Mouse (Mus musculus): ENCODE measurements at regions not wholly inside any gene's neighbourhood (a gene's known extent, or its start where the extent isn't known, plus 50 kb on each side); places are given as distances from the start of the nearest gene placed in this dataset.

DNA sequence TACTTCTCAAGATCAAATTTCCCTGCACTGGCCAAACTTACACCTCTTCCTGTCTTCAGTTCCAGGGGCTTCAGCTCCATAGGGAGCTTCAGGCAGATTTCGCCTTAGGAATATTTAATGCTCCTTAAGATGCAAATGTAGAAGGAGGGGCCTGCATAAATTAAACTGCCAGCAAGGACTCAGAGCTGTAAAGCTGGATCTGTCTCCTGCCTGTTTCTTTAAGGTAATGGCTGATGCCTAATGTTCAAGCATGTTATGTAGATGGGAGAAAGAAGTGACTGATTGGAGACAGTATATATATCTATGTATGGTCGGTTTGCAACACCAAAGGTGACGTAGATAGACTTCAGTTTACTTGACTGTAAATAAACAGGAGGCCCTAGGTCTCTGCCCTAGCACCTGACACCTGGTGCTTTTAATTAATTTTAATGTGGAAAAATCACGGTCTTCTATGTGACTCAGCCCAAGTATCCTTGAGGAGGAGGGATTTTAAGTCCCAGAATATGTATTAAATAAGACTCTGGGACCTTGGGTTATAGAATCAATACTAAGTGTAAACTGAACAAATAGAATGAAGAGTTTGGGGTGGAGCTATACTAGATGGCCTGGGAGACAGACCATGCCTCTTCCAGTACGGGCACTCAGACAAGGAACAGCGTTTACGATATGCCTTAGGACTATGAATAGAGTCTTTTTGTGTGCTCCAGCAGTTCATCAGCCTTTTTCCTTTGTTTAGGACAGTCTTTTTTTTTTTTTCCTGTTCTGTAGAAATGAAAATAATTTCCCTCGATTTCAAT lies 651.7 kb upstream of the Lmcd1 start:
- no peak for DNase-seq (ENCODE audit: low spot score)

DNA sequence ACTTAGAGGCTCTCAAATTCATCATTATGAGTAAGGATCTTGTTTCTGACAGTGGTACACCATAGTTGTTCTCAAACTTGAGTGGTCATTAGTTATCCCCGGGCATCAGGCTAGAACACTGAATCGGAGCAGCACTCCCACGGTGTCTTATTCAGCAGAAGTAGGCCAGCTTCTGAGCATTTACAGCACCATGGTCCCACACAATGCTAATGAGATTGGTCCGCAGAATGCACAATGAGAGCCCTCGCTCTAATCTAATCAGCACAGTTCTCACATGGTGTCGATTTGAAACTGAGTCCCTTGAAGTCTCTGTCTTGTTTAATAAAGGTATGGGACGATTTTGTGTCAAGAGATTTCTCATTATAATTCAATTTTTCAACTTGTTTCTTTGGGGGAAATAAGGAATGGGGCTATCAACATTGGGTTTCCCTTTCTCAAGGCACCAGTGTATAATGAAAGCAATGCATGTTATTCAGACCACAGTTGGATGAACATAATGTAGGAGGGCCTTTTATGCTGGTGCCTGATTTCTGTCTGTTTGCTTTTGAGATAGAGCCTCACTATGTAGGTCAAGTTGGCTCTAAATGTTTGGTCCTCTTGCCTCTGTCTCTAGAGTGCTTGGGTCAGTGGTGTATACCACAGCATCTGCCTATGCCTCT lies 650.9 kb upstream of the Lmcd1 start:
- DNase-seq (ENCODE audit: low spot score) = no peak

DNA sequence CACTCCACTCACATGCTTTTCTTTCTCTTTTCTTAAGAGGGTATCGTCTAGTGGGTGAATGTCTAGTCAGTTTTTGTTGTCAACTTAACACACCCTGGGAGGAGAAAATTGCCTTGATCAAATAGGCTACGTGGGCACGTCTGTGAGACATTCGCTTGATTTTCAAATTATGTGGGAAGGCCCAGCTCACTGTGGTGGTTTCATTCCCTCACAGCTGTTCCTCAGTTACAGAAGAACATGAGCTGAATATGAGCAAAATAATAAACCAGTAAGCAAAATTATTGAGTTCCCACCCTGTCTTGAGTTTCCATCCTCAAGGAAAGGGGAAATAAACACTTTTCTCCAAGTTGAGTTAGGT lies 650.4 kb upstream of the Lmcd1 start:
- DNase-seq (ENCODE audit: low spot score) = no peak

DNA sequence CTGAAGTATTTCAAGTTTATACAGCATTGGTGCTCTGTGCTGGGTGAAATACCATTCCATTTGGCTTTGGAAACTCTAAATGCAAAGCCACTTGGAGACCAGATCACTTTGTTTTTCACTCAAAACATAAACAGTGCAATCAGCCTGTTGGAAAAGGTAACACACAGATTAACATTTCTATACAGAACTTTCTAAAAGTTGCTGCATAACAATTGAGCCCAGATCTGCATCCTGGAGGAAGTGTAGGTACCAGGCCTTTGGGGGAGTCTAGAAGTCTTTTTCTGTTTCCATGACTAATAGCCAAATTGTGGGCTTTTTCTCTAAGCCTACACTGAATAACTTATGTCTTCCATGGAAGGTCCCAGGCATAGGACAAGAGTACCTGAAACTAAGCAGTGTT lies 648.1 kb upstream of the Lmcd1 start:
- no peak for DNase-seq (ENCODE audit: low spot score)

DNA sequence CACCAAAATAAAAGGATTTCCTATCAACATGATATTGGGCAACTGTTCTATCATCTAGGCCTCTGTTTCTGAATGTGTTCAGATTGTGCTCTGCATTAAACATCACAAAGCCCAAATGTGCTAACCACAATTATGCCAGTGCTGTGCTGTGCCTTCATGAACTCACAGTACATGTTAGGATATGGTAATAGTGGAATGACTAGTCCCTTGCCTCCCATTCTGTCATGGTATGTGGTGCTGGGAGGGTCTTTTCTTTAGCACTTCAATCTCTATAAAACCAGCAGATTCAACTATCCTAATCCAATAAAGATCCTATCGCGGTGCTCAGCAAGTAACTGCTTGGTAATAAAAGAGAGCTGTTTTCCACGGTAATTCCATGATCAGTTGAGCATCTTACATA lies 620.8 kb upstream of the Lmcd1 start:
- no peak for DNase-seq (ENCODE audit: low spot score)

DNA sequence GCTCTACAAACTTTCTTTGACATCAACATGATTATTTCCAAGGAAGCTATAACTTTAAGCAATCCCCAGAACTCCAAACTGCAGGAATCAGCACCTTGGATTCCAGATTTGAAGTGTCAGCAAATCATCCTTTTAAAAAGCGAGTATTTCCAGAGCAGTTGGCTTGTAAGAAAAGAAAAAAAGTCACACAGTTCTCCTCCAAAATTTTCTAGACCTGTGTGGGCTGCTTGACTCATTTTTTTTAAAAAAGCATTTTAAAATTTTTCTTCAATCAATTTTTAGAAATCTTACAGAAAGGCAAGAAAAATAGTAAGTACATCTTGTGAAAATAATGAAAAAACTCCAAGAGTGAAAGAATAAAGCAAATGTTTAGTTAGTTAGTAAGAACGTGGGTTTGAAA lies 613.6 kb upstream of the Lmcd1 start:
- no peak for DNase-seq (ENCODE audit: low spot score)

DNA sequence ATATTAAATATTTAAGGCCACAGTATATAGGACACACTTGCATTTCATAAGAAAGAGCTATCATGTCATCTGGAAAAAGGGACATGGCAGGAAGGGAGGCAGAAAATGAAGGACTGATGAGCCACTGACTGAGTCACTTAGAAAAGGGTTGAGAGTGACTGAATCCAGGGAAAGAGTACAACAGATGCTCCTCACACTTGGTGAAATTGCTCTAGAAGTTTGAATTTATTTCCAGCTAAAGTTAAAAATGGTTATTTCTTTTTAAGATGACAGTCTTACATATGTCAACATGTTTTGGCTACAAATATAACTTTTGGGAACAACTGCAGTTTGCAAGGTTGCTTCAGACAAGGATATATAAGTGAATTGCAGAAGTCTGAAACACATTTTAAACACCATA lies 609.0 kb upstream of the Lmcd1 start:
- DNase-seq (ENCODE audit: low spot score) = no peak

DNA sequence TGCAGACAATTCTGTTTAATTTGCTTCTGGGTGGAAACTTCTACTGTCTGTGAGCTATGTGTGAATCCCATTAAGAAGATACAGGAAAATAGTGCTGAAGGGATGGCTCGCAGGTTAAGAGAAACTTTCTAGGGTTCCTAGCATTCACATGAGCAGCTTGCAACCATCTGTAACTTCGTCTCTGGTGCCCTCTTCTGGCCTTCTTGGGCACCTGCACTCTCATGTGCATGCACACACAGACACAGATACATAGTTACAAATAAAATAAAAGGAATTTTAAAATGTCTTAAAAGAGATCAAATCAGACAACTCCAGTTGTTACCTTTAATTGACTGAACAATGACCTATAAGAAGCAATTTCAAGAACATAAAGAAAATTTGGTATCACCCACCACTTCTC lies 588.6 kb upstream of the Lmcd1 start:
- no peak for DNase-seq (ENCODE audit: low spot score)

DNA sequence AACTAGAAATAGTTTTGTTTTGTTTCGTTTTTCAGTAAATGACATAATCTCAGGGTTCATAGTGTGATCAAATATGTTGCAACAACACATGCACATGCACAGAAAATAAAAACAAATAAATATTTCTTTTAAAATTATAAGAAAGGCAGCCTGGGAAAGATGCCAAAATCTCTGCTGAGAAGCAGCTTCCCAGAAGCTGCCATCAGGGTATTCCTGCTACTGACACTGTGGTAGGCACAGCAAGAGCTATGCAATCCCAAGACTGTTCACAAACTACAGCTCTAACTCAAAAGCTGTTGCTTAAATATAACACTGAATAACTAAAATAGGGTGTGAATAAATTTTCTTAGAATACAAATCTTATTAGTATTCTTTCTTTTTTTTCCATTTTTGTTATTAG lies 570.7 kb upstream of the Lmcd1 start:
- DNase-seq (ENCODE audit: low spot score) = no peak

DNA sequence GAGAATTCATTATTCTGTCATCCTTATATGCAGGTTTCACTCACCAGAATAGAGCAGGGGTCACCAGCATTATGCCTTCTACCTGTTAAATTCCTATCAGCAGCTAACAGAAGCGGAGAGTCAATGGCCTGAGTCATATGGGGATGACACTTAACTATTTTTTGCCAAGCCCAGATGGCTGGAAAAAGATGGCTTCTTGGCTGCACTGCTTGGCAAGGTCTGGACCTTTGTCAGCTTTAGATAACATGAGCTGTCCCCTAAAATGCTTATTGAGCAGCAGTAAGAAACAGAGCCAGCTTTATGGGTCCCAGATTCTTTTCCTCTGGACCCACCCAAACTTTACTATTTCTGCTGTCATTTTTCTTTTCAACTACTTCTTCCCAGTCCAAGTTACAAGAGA lies 565.3 kb upstream of the Lmcd1 start:
- no peak for DNase-seq (ENCODE audit: low spot score)

DNA sequence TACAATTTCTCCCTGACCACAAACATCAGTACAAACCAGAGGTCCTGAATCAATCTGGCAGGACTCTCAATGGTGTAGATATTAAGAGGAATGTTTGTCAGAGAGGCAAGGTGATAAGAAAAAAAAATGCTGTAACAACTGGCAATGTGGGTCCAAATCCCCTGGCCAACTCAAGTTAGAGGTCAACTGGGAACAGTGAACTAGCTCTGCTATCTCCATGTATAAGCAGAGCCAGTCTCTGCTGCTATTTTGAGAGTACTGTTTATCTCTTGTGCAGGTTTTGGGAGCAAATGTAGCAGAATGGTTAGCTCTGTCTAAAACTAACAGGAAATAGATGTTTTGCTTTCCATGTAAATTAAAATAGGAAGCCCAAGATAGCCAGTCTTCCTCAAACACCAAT lies 547.6 kb upstream of the Lmcd1 start:
- DNase-seq (ENCODE audit: low spot score) = no peak

DNA sequence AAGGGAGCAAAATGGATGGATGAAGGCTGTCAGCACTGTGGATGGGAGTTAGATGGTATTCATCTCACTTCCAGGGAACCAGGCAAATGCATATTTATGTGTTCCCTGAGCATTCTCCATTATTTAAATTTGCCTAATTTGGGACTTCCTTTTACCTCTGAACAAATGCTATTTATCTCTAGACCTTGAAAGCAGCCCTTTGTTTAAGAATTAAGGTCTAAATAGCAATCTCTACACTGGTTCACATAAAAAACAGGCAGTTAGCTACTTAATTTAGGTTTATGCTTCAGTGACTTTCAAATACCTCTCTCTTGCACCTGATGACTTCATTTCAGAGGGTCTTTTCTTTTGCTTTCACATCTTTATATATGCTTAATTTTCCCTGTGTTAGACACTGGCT lies 543.2 kb upstream of the Lmcd1 start:
- DNase-seq (ENCODE audit: low spot score) = no peak

DNA sequence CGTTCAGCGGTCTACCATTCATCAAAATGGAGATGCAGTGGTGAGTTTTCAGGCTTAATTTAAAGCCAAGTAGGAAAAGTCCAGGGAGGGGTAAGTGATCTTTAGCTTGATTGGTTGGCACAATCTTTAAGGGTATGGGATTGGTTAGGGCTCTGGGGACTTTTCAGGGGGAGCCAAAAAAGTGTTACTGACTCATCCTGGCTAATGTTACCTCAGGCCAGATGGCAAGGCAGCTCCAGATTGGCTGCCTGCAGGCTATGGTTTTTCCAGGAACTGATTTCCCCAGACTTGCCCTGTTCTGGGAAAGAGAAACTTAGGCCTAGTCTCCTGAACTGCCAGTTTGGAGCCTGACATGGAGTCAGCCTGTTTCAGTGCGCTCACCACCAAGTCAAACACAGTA lies 539.6 kb upstream of the Lmcd1 start:
- DNase-seq (ENCODE audit: low spot score) = no peak

DNA sequence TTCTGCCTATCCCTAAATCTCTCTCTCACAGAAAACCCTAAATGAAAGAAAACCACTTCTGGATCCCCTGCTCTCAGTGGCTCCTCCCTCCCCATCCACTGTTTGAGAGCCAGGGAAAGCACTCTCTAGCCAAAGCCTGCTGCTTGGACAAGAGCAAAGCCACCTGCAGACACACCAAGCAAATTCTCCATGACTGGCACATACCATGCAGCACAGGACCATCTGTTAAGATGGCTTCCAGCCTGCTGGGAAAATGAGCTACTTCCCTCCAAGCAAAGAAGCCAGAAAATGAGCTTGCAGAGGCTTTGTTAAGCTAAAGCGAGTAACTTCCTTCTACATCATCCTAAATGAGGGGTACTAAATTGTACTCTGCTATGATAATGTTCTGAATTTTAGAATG lies 534.6 kb upstream of the Lmcd1 start:
- no peak for DNase-seq (ENCODE audit: low spot score)

DNA sequence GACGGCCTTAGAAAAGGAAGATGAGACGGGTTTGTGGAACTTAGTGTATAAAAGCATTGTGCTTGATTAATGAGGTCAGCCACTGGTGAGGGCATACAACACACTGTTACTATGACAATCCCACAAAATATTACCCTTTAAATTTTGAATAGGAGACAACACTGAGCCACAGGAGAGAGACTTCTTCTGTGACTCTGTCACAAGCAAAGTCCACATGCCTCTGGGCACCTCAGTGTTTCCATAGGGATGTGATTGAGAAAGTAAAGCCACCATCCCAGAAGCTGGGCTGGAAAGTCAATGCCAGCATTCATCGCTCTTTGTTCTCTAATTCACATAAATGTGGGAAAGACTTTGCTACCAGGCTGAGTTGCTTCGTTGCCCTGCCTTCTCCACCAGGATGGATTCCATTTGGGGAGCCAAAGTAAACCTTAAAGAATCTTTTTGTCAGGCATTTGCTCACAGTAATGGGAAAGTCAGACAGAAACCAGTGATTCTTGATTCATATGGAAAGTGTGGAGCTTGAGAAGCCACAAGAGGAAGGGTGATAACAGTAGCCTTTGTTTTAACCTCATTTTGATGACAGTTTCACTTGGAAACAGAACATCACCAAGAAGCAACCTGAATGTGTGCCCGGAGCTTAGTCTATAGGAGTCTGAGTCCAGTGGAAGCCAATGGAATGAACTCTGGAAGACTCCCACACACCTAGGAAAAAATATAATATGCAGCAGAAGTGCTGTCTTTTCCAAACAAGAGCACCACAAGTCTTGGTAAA lies 491.7 kb upstream of the Lmcd1 start:
- DNase-seq (ENCODE audit: low spot score) = no peak

DNA sequence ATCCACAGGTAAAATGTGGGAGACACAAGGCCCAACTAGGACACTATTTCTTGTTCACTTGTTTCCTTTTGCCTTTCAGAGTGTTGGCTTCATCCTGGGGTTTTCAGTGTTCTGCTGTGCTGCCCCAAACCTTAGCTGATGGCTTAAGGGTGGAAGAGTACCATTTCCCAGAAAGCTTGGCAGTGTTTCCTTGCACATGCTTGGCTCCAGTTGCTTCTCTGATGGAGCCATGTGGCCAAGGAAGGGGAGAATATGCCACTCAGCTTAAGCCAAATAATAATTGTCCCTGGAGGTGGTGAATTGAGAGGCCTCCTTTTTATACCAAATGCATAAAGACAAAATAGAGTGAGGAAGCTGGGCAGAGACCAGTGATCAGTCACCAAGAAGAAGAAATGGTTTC lies 464.9 kb upstream of the Lmcd1 start:
- no peak for DNase-seq (ENCODE audit: low spot score)

DNA sequence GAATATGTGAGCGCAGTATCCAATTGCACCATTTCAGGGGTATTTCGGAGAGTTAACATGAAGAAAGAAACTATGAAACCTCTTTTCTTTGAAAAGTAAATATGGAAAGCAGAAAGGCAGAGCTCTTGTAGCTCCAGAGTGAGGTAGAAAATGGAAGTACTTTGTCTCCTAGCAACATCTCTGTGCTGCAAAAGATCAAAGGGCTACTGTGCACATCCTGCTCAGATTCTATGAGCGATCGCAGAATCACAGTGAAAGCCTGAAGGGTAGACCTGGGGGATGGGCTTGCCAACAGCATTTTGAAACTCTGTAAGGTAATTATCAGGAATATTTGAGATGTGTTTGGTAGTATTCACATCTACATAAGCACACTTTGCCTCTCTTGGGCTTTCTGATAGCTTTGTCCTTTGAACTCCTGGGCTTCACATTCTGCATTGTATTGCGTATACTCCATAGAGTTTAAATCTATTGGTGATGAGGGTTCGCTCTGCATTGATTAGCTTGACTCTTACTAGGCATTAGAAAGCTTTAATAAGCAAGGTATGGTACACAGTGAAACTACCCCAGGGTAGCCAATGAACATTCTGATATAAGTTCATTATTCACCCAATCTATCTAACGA lies 459.5 kb upstream of the Lmcd1 start:
- DNase-seq (ENCODE audit: low spot score) = no peak

DNA sequence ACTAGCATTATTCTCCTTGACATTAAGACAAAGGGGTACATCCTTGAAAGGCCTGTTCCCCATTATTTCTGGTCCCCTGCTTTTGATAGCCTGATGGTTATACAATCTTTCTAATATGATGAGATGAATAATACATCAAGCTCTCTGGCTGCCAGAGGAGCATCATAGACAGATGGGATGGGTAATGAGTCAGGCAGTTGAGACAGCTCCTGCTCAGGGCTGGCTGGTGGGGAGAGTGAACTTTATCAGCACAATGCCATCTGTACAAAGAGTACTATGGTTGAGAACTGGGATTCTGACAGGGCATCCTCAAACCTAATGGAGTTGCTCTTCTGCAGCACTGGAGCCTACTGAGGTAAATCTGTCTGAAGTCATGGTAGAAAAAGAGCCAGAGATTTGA lies 458.4 kb upstream of the Lmcd1 start:
- no peak for DNase-seq (ENCODE audit: low spot score)

DNA sequence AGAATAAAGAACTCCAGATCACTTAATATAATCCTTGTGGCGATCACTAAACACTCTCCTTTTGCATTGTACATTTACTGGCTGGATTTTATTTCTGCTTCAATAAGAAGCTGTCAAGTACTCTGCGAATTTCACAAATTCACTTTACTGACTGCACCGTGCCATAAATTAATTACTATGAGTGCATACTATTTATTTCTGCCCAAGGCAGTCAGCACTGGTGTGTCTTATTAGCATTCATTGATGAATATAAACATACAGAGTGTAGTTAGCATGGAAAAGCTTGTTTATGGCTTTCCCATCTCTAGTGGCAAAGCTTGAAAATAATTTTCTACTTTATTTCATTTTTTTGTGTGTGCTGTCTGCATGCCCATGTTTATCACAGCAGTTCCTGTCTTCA lies 453.3 kb upstream of the Lmcd1 start:
- DNase-seq (ENCODE audit: low spot score) = no peak

DNA sequence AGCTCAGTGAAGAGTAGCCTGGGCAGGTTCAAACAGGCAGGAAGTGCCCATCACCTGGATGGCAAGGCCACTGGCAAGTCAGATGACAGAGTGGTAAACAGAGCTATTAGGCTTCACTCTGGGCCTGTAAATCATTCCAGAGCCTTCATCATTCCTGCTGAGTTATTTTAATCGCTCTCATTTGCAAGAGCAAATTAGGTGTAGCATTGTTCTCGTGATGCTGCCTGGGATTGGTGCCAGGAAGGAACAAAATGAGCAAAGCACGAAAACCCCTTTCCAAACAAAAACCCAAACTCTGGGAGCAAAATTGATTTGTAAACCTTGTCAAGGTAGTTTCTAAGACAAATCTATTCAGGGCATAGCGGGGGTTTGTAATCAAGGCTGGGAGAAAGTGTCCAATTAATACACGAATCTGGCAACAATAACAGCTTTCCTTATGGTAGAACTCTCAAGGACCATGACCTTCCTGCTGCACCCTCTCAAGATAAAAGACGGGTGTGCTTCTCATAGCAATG lies 429.2 kb upstream of the Lmcd1 start:
- no peak for DNase-seq (ENCODE audit: low spot score)

DNA sequence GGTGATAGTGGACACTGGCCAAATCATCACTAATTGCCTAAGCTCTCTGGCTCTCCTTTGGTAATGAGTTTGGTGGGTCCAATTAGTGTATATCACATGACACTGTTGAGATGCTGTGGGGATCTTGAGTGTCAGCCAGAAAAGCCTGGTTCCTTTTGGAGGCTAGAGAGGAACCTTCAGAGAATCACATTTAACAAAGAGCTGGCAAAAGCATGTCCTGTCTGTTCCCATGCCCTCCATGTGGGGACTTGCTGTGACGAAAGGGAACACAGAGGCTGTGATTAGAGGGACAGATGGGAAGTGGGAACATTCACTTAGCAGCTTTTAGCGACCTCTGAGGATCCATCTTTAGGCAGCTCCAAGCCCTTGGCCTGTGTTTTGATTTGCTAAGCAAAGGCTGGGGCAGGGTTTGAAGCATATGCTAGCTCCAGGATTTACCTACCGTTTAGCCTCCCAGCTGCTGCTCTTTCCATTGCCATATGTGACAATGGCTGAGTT lies 407.4 kb upstream of the Lmcd1 start:
- no peak for DNase-seq (ENCODE audit: low spot score)

DNA sequence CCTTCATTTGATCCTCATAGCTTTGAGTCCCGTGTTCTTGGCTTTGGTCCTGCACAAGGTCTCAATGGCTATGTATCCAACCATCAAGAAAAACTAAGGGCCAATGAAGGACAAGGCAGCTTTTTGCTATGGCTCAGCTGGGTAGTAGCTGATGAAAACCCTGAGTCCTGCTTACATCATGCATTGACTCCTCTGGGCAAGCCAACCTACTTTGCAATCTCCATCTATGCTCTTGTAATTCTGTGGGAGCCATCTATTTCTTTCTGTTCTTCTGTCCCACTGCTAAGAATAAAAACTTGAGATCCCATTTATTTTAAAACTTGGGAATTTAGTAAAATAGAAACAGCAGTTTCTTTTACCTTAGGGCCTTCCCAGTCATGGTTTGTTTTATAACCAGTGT lies 391.0 kb upstream of the Lmcd1 start:
- DNase-seq (ENCODE audit: low spot score) = no peak

DNA sequence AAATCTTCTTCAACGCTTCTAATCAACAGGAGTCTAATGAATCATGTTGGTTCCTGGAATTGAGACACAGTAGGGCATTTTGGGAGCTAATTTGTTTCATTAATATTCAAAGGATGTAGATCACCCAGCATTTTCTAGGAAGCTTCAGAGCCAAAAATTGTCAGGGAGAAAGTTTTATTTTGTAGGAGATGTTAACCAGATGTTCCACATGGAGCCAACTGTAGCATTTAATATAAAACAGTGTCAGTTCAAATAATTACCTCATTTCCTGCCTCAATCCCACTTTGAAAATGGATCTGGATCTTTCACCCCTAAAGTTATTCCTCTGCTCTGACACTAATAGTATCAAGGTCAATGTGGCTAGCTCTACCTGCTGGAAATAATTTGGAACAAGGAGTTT lies 389.6 kb upstream of the Lmcd1 start:
- DNase-seq (ENCODE audit: low spot score) = no peak
